Mouse (Mus musculus) MEL (cell line): ENCODE measurements around the gene Odf3. TPM values are rescaled to one million over a fixed set of nuclear protein-coding genes. Genes with fewer than 3 reads are reported as not detected.

Experiments used
- DNase-seq: peaks from one replicate; pipeline ENCODE4 v3.0.0; 2011; ENCODE audit warnings: low read depth, low spot score
- H3K27ac ChIP-seq: 2 replicates; pipeline ENCODE4 v1.5.1; 2012; ENCODE audit warnings: low read depth, mild to moderate bottlenecking, control low read depth, low read length, moderate library complexity; ENCODE audit not compliant: control insufficient read depth
- H3K27me3 ChIP-seq, 2 experiments: fragments of 150-350 bp in 1 of 2; sonication (generic) in 1 of 2; 2 replicates each; pipeline ENCODE4 v1.6.1; 2012; ENCODE audit warnings: low read length in 2 of 2, mild to moderate bottlenecking in 2 of 2, improper control_type of control experiment in 1 of 2, moderate library complexity in 1 of 2; ENCODE audit not compliant: insufficient read depth in 2 of 2, control insufficient read depth in 1 of 2
- H3K36me3 ChIP-seq, 2 experiments: 2 replicates each; pipeline ENCODE4 v1.6.1; 2012 to 2014; ENCODE audit warnings: low read length in 2 of 2, improper control_type of control experiment in 1 of 2, inconsistent platforms in 1 of 2, mild to moderate bottlenecking in 1 of 2; ENCODE audit not compliant: insufficient read depth in 2 of 2, control insufficient read depth in 1 of 2
- H3K4me1 ChIP-seq, 2 experiments: fragments of 150-350 bp in 1 of 2; sonication (generic) in 1 of 2; 2 replicates each; pipeline ENCODE4 v1.6.1; 2012; ENCODE audit warnings: low read length in 2 of 2, improper control_type of control experiment in 1 of 2, mild to moderate bottlenecking in 1 of 2; ENCODE audit not compliant: insufficient read depth in 2 of 2, control insufficient read depth in 1 of 2
- H3K4me3 ChIP-seq, 2 experiments: fragments of 150-350 bp in 1 of 2; sonication (generic) in 1 of 2; 2 replicates each; pipeline ENCODE4 v1.5.1; 2012; ENCODE audit warnings: low read depth in 2 of 2, low read length in 2 of 2, mild to moderate bottlenecking in 2 of 2, moderate library complexity in 2 of 2, control low read depth in 1 of 2, improper control_type of control experiment in 1 of 2; ENCODE audit not compliant: control insufficient read depth in 1 of 2, insufficient read depth in 1 of 2
- H3K79me2 ChIP-seq: 2 replicates; pipeline ENCODE4 v1.6.1; 2012; ENCODE audit warnings: mild to moderate bottlenecking, low read length, moderate library complexity; ENCODE audit not compliant: control insufficient read depth, poor library complexity, insufficient read depth
- H3K9ac ChIP-seq: 2 replicates; pipeline ENCODE4 v1.6.1; 2012; ENCODE audit warnings: low read depth, mild to moderate bottlenecking, control low read depth, low read length, moderate library complexity; ENCODE audit not compliant: control insufficient read depth, poor library complexity, severe bottlenecking
- H3K9me3 ChIP-seq: fragments of 150-350 bp; sonication (generic); replicated peaks from 2 replicates; pipeline ENCODE4 v1.6.1; 2012; ENCODE audit warnings: mild to moderate bottlenecking, low read length, improper control_type of control experiment, moderate library complexity; ENCODE audit not compliant: insufficient read depth
- ELF1 ChIP-seq: IDR thresholded peaks from 2 replicates; pipeline ENCODE4 v1.6.1; 2014; ENCODE audit warnings: low read depth, mild to moderate bottlenecking, inconsistent platforms, low read length, improper control_type of control experiment, moderate library complexity
- GATA1 ChIP-seq: IDR thresholded peaks from 2 replicates; pipeline ENCODE4 v1.6.1; 2011; ENCODE audit warnings: low read depth, low read length, improper control_type of control experiment
- MAX ChIP-seq: IDR thresholded peaks from 2 replicates; pipeline ENCODE4 v1.6.1; 2011; ENCODE audit warnings: low read length, improper control_type of control experiment
- SMC3 ChIP-seq: IDR thresholded peaks from 2 replicates; pipeline ENCODE4 v1.6.1; 2011; ENCODE audit warnings: low read depth, low read length, improper control_type of control experiment
- polyA plus RNA-seq, 2 experiments: library from polyadenylated mRNA; stranded (reverse) in 1 of 2; unstranded in 1 of 2; fragments of >175 nt in 1 of 2; fragments of >200 nt in 1 of 2; gene quantifications; 2 replicates each; pipeline versions ENCODE4 v1.2.1 to v1.2.4; 2012; ENCODE audit warnings: low replicate concordance in 2 of 2, low read depth in 1 of 2; ENCODE audit not compliant: insufficient read length in 2 of 2, insufficient read depth in 1 of 2, missing spikeins in 1 of 2
- total RNA-seq: library from RNA; depleted of rRNA; stranded (reverse); fragments of 300-350 nt; gene quantifications from 2 replicates; pipeline ENCODE4 v1.2.3, GENCODE M21; 2012; rRNA removed

Odf3 gene
- total and polyA plus RNA-seq, 3 experiments = not detected

- no peak within 1 kb of the TSS for H3K9ac ChIP-seq
- H3K27ac ChIP-seq = no peak within 1 kb of the TSS
- TF ChIP-seq SMC3 = no peak
- TF ChIP-seq MAX = no peak
- no peak for TF ChIP-seq ELF1
- no peak for TF ChIP-seq GATA1
- TF ChIP-seq, all 39 proteins: peak for 0
- no peak within 1 kb of the TSS for H3K4me3 ChIP-seq
- H3K36me3 ChIP-seq = no peaks in the 10 kb centered on the region
- H3K9me3 ChIP-seq = no peaks in the 10 kb centered on the region
- no peaks in the 10 kb centered on the region for H3K79me2 ChIP-seq
- H3K4me1 ChIP-seq = no peaks in the 10 kb centered on the region
- DNase-seq = no peak
- H3K27me3 ChIP-seq = no peaks in the 10 kb centered on the region
Measured at GRCm38 (mm10) chr7:140900220-140900619, 52.6 kb downstream of the Odf3 start, which contains the start of gene Cox8b. Gene Cox8b, minus strand, starts transcription at chr7:140900446.

Other genes with a start within 250 kb of the Odf3 start
- gene Olfr46, start 246.5 kb upstream of the Odf3 start, total RNA-seq = not detected in 2 replicates
- gene Olfr46, start 246.5 kb upstream of the Odf3 start, polyA plus RNA-seq = not detected
- gene Olfr61, start 218.8 kb upstream of the Odf3 start, total RNA-seq = not detected in 2 replicates
- gene Olfr61, start 218.8 kb upstream of the Odf3 start, polyA plus RNA-seq = not detected
- not detected in 2 replicates for gene Olfr53, start 201.4 kb upstream of the Odf3 start, total RNA-seq
- not detected for gene Olfr53, start 201.4 kb upstream of the Odf3 start, polyA plus RNA-seq
- gene Olfr539, start 187.9 kb upstream of the Odf3 start, total RNA-seq = not detected in 2 replicates
- not detected for gene Olfr539, start 187.9 kb upstream of the Odf3 start, polyA plus RNA-seq
- not detected in 2 replicates for gene Olfr45, start 165.9 kb upstream of the Odf3 start, total RNA-seq
- gene Olfr45, start 165.9 kb upstream of the Odf3 start, polyA plus RNA-seq = not detected
- not detected in 2 replicates for gene Olfr541, start 150.5 kb upstream of the Odf3 start, total RNA-seq
- not detected for gene Olfr541, start 150.5 kb upstream of the Odf3 start, polyA plus RNA-seq
- gene Cyp2e1, start 84.1 kb upstream of the Odf3 start, total RNA-seq = not detected in 2 replicates
- not detected for gene Cyp2e1, start 84.1 kb upstream of the Odf3 start, polyA plus RNA-seq
- gene Syce1, start 60.0 kb upstream of the Odf3 start, total RNA-seq = not detected in 2 replicates
- gene Syce1, start 60.0 kb upstream of the Odf3 start, polyA plus RNA-seq = not detected
- not detected in 2 replicates for gene Zfp941, start 25.6 kb upstream of the Odf3 start, total RNA-seq
- not detected for gene Zfp941, start 25.6 kb upstream of the Odf3 start, polyA plus RNA-seq
- gene Urah, start 12.8 kb upstream of the Odf3 start, total RNA-seq = not detected in 2 replicates
- gene Urah, start 12.8 kb upstream of the Odf3 start, polyA plus RNA-seq = not detected
- gene Scgb1c1, start 2.3 kb upstream of the Odf3 start, total RNA-seq = not detected in 2 replicates
- not detected for gene Scgb1c1, start 2.3 kb upstream of the Odf3 start, polyA plus RNA-seq
- not detected in 2 replicates for gene Gm45785, start 8.5 kb downstream of the Odf3 start, total RNA-seq
- not detected for gene Gm45785, start 8.5 kb downstream of the Odf3 start, polyA plus RNA-seq
- gene Ric8a, start 9.2 kb downstream of the Odf3 start, total RNA-seq = 44.5 and 52.3 TPM in 2 replicates
- 10 to 100 TPM in 1 of 2 experiments, not detected in 1; 63.4 TPM for gene Ric8a, start 9.2 kb downstream of the Odf3 start, polyA plus RNA-seq
- gene Bet1l, start 9.8 kb downstream of the Odf3 start, total RNA-seq = 12.1 and 16.0 TPM in 2 replicates
- gene Bet1l, start 9.8 kb downstream of the Odf3 start, polyA plus RNA-seq = 10 to 100 TPM in 1 of 2 experiments, not detected in 1; 26.2 TPM
- 165 and 191 TPM in 2 replicates for gene Psmd13, start 34.2 kb downstream of the Odf3 start, total RNA-seq
- gene Psmd13, start 34.2 kb downstream of the Odf3 start, polyA plus RNA-seq = 100 to 1,000 TPM in 1 of 2 experiments, not detected in 1; 215 TPM
- gene Sirt3, start 34.5 kb downstream of the Odf3 start, total RNA-seq = 16.0 and 16.1 TPM in 2 replicates
- gene Sirt3, start 34.5 kb downstream of the Odf3 start, polyA plus RNA-seq = 10 to 100 TPM in 1 of 2 experiments, not detected in 1; 19.5 TPM
- gene Cox8b, start 52.6 kb downstream of the Odf3 start, total RNA-seq = not detected in 2 replicates
- gene Cox8b, start 52.6 kb downstream of the Odf3 start, polyA plus RNA-seq = not detected
- gene Nlrp6, start 73.1 kb downstream of the Odf3 start, total RNA-seq = not detected in 2 replicates
- not detected for gene Nlrp6, start 73.1 kb downstream of the Odf3 start, polyA plus RNA-seq
- 3.0 and 3.2 TPM in 2 replicates for gene Pgghg, start 93.6 kb downstream of the Odf3 start, total RNA-seq
- gene Pgghg, start 93.6 kb downstream of the Odf3 start, polyA plus RNA-seq = 1 to 10 TPM in 1 of 2 experiments, not detected in 1; 7.2 TPM
- 0.31 TPM in 1 of 2 replicates, not detected in the other for gene Ifitm5, start 102.5 kb downstream of the Odf3 start, total RNA-seq
- 1 to 10 TPM in 1 of 2 experiments, not detected in 1; 1.1 TPM for gene Ifitm5, start 102.5 kb downstream of the Odf3 start, polyA plus RNA-seq
- not detected in 2 replicates for gene Gm45717, start 108.1 kb downstream of the Odf3 start, total RNA-seq
- gene Gm45717, start 108.1 kb downstream of the Odf3 start, polyA plus RNA-seq = not detected
- gene Ifitm2, start 108.2 kb downstream of the Odf3 start, total RNA-seq = 177 and 213 TPM in 2 replicates
- gene Ifitm2, start 108.2 kb downstream of the Odf3 start, polyA plus RNA-seq = 100 to 1,000 TPM in 1 of 2 experiments, not detected in 1; 317 TPM
- 0.23 TPM in 1 of 2 replicates, not detected in the other for gene Ifitm1, start 119.4 kb downstream of the Odf3 start, total RNA-seq
- not detected for gene Ifitm1, start 119.4 kb downstream of the Odf3 start, polyA plus RNA-seq
- 4.2 and 6.4 TPM in 2 replicates for gene Ifitm3, start 163.0 kb downstream of the Odf3 start, total RNA-seq
- 10 to 100 TPM in 1 of 2 experiments, not detected in 1; 12.8 TPM for gene Ifitm3, start 163.0 kb downstream of the Odf3 start, polyA plus RNA-seq
- not detected in 2 replicates for gene Ifitm6, start 170.1 kb downstream of the Odf3 start, total RNA-seq
- not detected for gene Ifitm6, start 170.1 kb downstream of the Odf3 start, polyA plus RNA-seq
- not detected in 2 replicates for gene Gm17387, start 181.3 kb downstream of the Odf3 start, total RNA-seq
- gene Gm17387, start 181.3 kb downstream of the Odf3 start, polyA plus RNA-seq = not detected
- gene B4galnt4, start 213.3 kb downstream of the Odf3 start, total RNA-seq = 0.78 and 0.81 TPM in 2 replicates
- 1 to 10 TPM in 1 of 2 experiments, not detected in 1; 8.0 TPM for gene B4galnt4, start 213.3 kb downstream of the Odf3 start, polyA plus RNA-seq
- not detected in 2 replicates for gene Pkp3, start 230.4 kb downstream of the Odf3 start, total RNA-seq
- not detected for gene Pkp3, start 230.4 kb downstream of the Odf3 start, polyA plus RNA-seq